Mouse (Mus musculus) kidney, embryonic 14.5 days (tissue): ENCODE measurements at regions not wholly inside any gene's neighbourhood (a gene's known extent, or its start where the extent isn't known, plus 50 kb on each side); places are given as distances from the start of the nearest gene placed in this dataset.
"Not testable (repeated sequence)": the region's sequence is repeated elsewhere in the genome, so short reads cannot be mapped to it uniquely, and the experiment has no call there.

Source experiments
- ATAC-seq: fragments of 200-750 bp; cut with Nextera tagmentation; 2 replicates; pipeline ENCODE4 v1.8.0; 2017; ENCODE audit warnings: moderate number of reproducible peaks, mild to moderate bottlenecking, moderate TSS enrichment, moderate library complexity; ENCODE audit not compliant: low FRiP score, low TSS enrichment
- H3K27ac ChIP-seq: fragments of 300-500 bp; sonication (generic); 2 replicates; pipeline ENCODE4 v1.5.1; 2014; ENCODE audit warnings: low read depth, mild to moderate bottlenecking, low read length, moderate library complexity, mixed read lengths
- H3K27me3 ChIP-seq: fragments of 300-500 bp; sonication (generic); 2 replicates; pipeline ENCODE4 v1.6.1; 2014; ENCODE audit warnings: mild to moderate bottlenecking, low read length; ENCODE audit not compliant: control insufficient read depth, insufficient read depth
- H3K36me3 ChIP-seq: fragments of 300-500 bp; sonication (generic); 2 replicates; pipeline ENCODE4 v1.6.1; 2014; ENCODE audit warnings: low read length, mixed read lengths; ENCODE audit not compliant: control insufficient read depth, insufficient read depth
- H3K4me1 ChIP-seq: fragments of 300-500 bp; sonication (generic); 2 replicates; pipeline ENCODE4 v1.6.1; 2014; ENCODE audit warnings: low read length, mixed read lengths; ENCODE audit not compliant: control insufficient read depth, insufficient read depth
- H3K4me2 ChIP-seq: fragments of 300-500 bp; sonication (generic); replicated peaks from 2 replicates; pipeline ENCODE4 v1.6.1; 2014; ENCODE audit warnings: low read depth, mild to moderate bottlenecking, low read length
- H3K4me3 ChIP-seq: fragments of 300-500 bp; sonication (generic); 2 replicates; pipeline ENCODE4 v1.5.1; 2014; ENCODE audit warnings: mild to moderate bottlenecking, low read length
- H3K9ac ChIP-seq: fragments of 300-500 bp; sonication (generic); 2 replicates; pipeline ENCODE4 v1.6.1; 2014; ENCODE audit warnings: low read depth, mild to moderate bottlenecking, low read length, moderate library complexity
- H3K9me3 ChIP-seq: fragments of 300-500 bp; sonication (generic); 2 replicates; pipeline ENCODE4 v1.6.1; 2016; ENCODE audit warnings: low read length; ENCODE audit not compliant: control insufficient read depth
- WGBS: fragments of 180-500 bp; shearing (Covaris S2); extraction: QIAGEN DNeasy Blood & Tissue Kit; methylation state at CpG from one replicate; pipeline ENCODE4 v1.1.7; 2014; 5-methylcytosine and 5-hydroxymethylcytosine counted together

GRCm38 (mm10) chr6:37732385-37732784, 138.2 kb upstream of the Trim24 start:
- Histone ChIP-seq H3K27ac (no peak overlapping the region), H3K36me3 (no peaks in the 10 kb centered on the region), H3K4me1 (peaks cover 7% of the 10 kb centered on the region; the same call in 1 of the 2 replicates), H3K4me2 (no peak overlapping the region), H3K9ac (no peak overlapping the region), H3K4me3 (no peak overlapping the region), H3K27me3 (no peaks in the 10 kb centered on the region), H3K9me3 (no peaks in the 10 kb centered on the region)
- WGBS, result 40% methylated on average over 10 of the region's 10 CpGs
- peak; percentile 53; the same call in 1 of the 2 replicates for ATAC-seq

- Histone ChIP-seq H3K27ac (no peak overlapping the region), H3K4me2 (no peak overlapping the region), H3K27me3 (no peaks in the 10 kb centered on the region), H3K9ac (no peak overlapping the region), H3K36me3 (no peaks in the 10 kb centered on the region), H3K9me3 (no peaks in the 10 kb centered on the region), H3K4me3 (no peak overlapping the region), H3K4me1 (peaks cover 7% of the 10 kb centered on the region; the same call in 1 of the 2 replicates)
- 0 out of 2 replicates have a peak, but pooled peaks have one; percentile 52 for ATAC-seq
- WGBS, result 64% methylated on average over 4 of the region's 4 CpGs
Measured at GRCm38 (mm10) chr6:37735288-37735961, 135.2 kb upstream of the Trim24 start.

GRCm38 (mm10) chr6:37735962-37736297, 134.7 kb upstream of the Trim24 start:
- Histone ChIP-seq H3K27me3 (no peaks in the 10 kb centered on the region), H3K4me3 (no peak overlapping the region), H3K4me1 (peaks cover 4% of the 10 kb centered on the region; the same call in 1 of the 2 replicates), H3K36me3 (no peaks in the 10 kb centered on the region), H3K4me2 (no peak overlapping the region), H3K27ac (no peak overlapping the region), H3K9me3 (no peaks in the 10 kb centered on the region), H3K9ac (no peak overlapping the region)
- no peak for ATAC-seq
- 65% methylated on average over 4 of the region's 4 CpGs for WGBS

- Histone ChIP-seq H3K4me1 (no peaks in the 10 kb centered on the region), H3K36me3 (no peaks in the 10 kb centered on the region), H3K9me3 (no peaks in the 10 kb centered on the region), H3K9ac (no peak overlapping the region), H3K27ac (no peak overlapping the region), H3K4me2 (no peak overlapping the region), H3K4me3 (no peak overlapping the region), H3K27me3 (no peaks in the 10 kb centered on the region)
- ATAC-seq, result no peak
- WGBS, result 83% methylated on average over 14 of the region's 14 CpGs
Measured at GRCm38 (mm10) chr6:37740982-37741889, 129.4 kb upstream of the Trim24 start.

- H3K27ac ChIP-seq, H3K4me1 ChIP-seq, H3K4me3 ChIP-seq, H3K9me3 ChIP-seq, H3K9ac ChIP-seq, H3K27me3 ChIP-seq, H3K4me2 ChIP-seq, ATAC-seq, H3K36me3 ChIP-seq: not testable (repeated sequence)
- WGBS, result 77% methylated on average over 7 of the region's 7 CpGs
Measured at GRCm38 (mm10) chr6:37741916-37742315, 128.7 kb upstream of the Trim24 start.

- Histone ChIP-seq H3K36me3 (no peaks in the 10 kb centered on the region), H3K4me1 (no peaks in the 10 kb centered on the region), H3K27ac (peak overlapping the region; percentile 31; the same call in 1 of the 2 replicates), H3K9ac (no peak overlapping the region), H3K27me3 (no peaks in the 10 kb centered on the region), H3K4me3 (no peak overlapping the region), H3K4me2 (no peak overlapping the region), H3K9me3 (peaks cover 5% of the 10 kb centered on the region; the same call in 1 of the 2 replicates)
- 62% methylated on average over 4 of the region's 4 CpGs for WGBS
- no peak for ATAC-seq
Measured at GRCm38 (mm10) chr6:37744679-37745078, 125.9 kb upstream of the Trim24 start.

GRCm38 (mm10) chr6:37745393-37746100, 125.1 kb upstream of the Trim24 start:
- 48% methylated on average over 11 of the region's 11 CpGs for WGBS
- no peaks in the 10 kb centered on the region for H3K4me1 ChIP-seq

GRCm38 (mm10) chr6:37747793-37748192, 122.8 kb upstream of the Trim24 start:
- not testable (repeated sequence) for H3K27ac ChIP-seq, ATAC-seq, H3K4me2 ChIP-seq, H3K9ac ChIP-seq, H3K36me3 ChIP-seq, H3K4me3 ChIP-seq, H3K27me3 ChIP-seq, H3K9me3 ChIP-seq, H3K4me1 ChIP-seq
- 77% methylated on average over 4 of the region's 4 CpGs for WGBS

More at GRCm38 (mm10) chr6:37745393-37746100, 125.1 kb upstream of the Trim24 start:
- H3K4me3 ChIP-seq, result no peak overlapping the region
- peak overlapping the region; percentile 31; the same call in 1 of the 2 replicates for H3K27ac ChIP-seq
- no peaks in the 10 kb centered on the region for H3K27me3 ChIP-seq
- H3K9me3 ChIP-seq, result peaks cover 5% of the 10 kb centered on the region; the same call in 1 of the 2 replicates
- no peaks in the 10 kb centered on the region for H3K36me3 ChIP-seq
- ATAC-seq, result peak; percentile 87
- no peak overlapping the region for H3K9ac ChIP-seq
- no peak overlapping the region for H3K4me2 ChIP-seq
